Mouse (Mus musculus) ES-E14 (cell line): ENCODE data around the gene Snrpg.

Experiments
- CHD2 ChIP-seq: IDR thresholded peaks from 2 replicates; pipeline ENCODE4 v1.6.1; 2014; ENCODE audit warnings: mild to moderate bottlenecking, low read depth, low read length, inconsistent platforms
- MAFK ChIP-seq: IDR thresholded peaks from 2 replicates; pipeline ENCODE4 v1.6.1; 2014; ENCODE audit warnings: mild to moderate bottlenecking, low read depth, low read length, inconsistent platforms; ENCODE audit not compliant: insufficient read depth
- ZC3H11A ChIP-seq: IDR thresholded peaks from 2 replicates; pipeline ENCODE4 v1.6.1; 2012; ENCODE audit warnings: low read depth, mild to moderate bottlenecking, inconsistent platforms, low read length, borderline replicate concordance
- ZNF384 ChIP-seq: IDR thresholded peaks from 2 replicates; pipeline ENCODE4 v1.6.1; 2012; ENCODE audit warnings: low read depth, low read length, inconsistent platforms

DNA sequence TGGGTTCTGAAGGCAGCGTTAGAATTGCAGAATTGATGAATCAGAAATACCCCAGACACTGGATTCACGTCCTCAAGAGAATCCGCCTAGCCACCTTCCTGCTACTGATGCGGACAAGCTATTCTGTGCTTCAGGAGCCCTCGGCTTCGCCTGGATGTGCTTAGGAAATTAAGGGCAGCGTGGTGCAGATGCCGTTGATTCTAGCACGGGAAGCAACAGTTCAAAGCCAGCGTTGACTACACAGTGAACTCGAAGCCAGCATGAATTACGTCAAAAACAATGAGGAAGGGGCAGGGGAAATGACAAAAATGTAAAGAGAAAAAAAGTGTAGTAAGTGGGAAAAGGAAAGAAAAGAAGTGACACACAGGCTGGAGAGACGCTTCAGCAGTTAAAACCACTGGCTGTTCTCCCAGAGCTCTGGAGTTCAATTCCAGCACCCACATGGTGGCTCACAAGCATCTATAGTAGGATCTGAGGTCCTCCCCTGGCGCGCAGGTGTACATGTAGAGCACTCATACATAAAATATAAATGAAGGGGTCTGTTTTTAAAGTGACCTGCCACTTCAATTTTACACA, at the start of gene Snrpg:
- no peak for TF ChIP-seq ZC3H11A
- TF ChIP-seq CHD2 = no peak
- no peak for TF ChIP-seq MAFK
- TF ChIP-seq ZNF384 = no peak
